Mouse (Mus musculus): Measurements from ENCODE around the gene Otud3.
"Not testable (repeated sequence)": the region's sequence is repeated elsewhere in the genome, so short reads cannot be mapped to it uniquely, and the experiment has no call there.

Otud3 gene

GRCm38 (mm10) chr4:138913797-138914196 is at the start of gene Otud3:
Gene Otud3, minus strand, starts transcription at chr4:138913945.
- DNase-seq, result peak; percentile 89

- DNase-seq, result no peak
Observed at GRCm38 (mm10) chr4:138962719-138963118, 49.0 kb upstream of the Otud3 start.

- no peak for DNase-seq
Observed at GRCm38 (mm10) chr4:138959926-138960325, 46.2 kb upstream of the Otud3 start.

GRCm38 (mm10) chr4:138959120-138959519 is 45.4 kb upstream of the Otud3 start:
- DNase-seq, result no peak

- no peak for DNase-seq
Observed at GRCm38 (mm10) chr4:138958612-138959011, 44.9 kb upstream of the Otud3 start.

GRCm38 (mm10) chr4:138948257-138948656 is 34.5 kb upstream of the Otud3 start:
- DNase-seq, result no peak

- DNase-seq, result peak; percentile 73
Observed at GRCm38 (mm10) chr4:138943730-138944129, 30.0 kb upstream of the Otud3 start.

GRCm38 (mm10) chr4:138941966-138942365 is 28.2 kb upstream of the Otud3 start:
- DNase-seq, result no peak

- no peak for DNase-seq
Observed at GRCm38 (mm10) chr4:138941401-138941800, 27.7 kb upstream of the Otud3 start.

- no peak for DNase-seq
Observed at GRCm38 (mm10) chr4:138939481-138939880, 25.7 kb upstream of the Otud3 start.

GRCm38 (mm10) chr4:138938495-138939269 is 24.9 kb upstream of the Otud3 start:
- no peak for DNase-seq

GRCm38 (mm10) chr4:138934456-138935145 is 20.9 kb upstream of the Otud3 start:
- no peak for DNase-seq

GRCm38 (mm10) chr4:138933862-138934261 is 20.1 kb upstream of the Otud3 start:
- no peak for DNase-seq

- no peak for DNase-seq
Observed at GRCm38 (mm10) chr4:138925561-138925960, 11.8 kb upstream of the Otud3 start.

- DNase-seq, result peak; percentile 94
Observed at GRCm38 (mm10) chr4:138922131-138922459, 8.3 kb upstream of the Otud3 start.

GRCm38 (mm10) chr4:138921254-138922130 is 7.7 kb upstream of the Otud3 start:
- DNase-seq, result no peak

- DNase-seq, result no peak
Observed at GRCm38 (mm10) chr4:138917282-138917681, 3.5 kb upstream of the Otud3 start.

GRCm38 (mm10) chr4:138913141-138913787 is 481 bp downstream of the Otud3 start:
- DNase-seq, result peak; percentile 33

GRCm38 (mm10) chr4:138905624-138906337 is 8.0 kb downstream of the Otud3 start:
- no peak for DNase-seq

- no peak for DNase-seq
Observed at GRCm38 (mm10) chr4:138899361-138899760, 14.4 kb downstream of the Otud3 start.

- not testable (repeated sequence) for DNase-seq
Observed at GRCm38 (mm10) chr4:138893789-138894188, 20.0 kb downstream of the Otud3 start.

- DNase-seq, result no peak
Observed at GRCm38 (mm10) chr4:138892655-138893054, 21.1 kb downstream of the Otud3 start.
